Mouse (Mus musculus): Measurements from ENCODE around the gene March6. TPM values are rescaled to one million over a fixed set of nuclear protein-coding genes. Genes with fewer than 3 reads are reported as not detected.

March6 gene
- polyA plus RNA-seq, 1 experiment from 2014 or later = 42.4 TPM

DNA sequence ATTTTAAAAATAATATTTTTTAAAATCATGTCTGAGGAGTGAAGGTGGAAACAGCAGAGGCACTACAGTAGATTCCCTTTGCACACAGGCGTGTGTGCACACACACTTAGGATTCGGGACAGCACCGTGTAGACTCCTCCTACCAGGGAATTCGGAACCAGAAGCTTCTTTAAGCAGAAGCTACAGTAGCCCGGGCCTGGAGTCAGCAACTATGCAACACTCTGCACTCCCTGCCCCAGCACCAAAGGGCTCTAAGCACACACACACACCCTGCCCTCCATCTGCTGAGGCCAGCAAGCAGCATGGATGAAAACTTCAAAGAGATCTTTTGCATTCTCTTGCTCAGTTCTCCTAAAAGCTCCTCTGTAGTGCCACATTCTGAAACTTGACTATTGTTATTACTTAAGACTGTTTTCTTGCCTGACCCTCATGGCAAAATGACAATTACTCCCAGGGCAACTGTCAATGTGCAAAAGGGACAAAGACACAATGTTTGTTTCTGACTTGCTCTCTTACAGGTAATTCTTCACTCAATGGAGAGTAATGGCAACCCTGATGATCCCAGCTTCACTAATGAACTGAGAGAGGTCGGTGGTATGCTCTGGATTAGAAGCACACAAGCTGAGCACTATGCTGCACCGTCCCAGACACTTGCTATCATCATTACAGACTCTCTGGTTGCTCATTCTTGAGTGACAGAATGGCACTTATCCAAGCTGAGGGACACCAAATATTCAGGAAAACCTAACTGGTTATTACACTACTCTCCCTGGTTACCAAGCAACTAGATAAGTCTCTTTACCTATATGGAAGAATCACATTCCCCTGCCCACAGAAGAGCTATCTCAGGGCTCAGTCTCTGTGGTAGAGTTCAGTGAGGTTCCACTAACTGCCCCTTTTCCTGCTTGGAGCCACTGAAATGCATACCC lies 20.1 kb downstream of the March6 start:
- Histone ChIP-seq H3K4me1 (ENCODE audit: control insufficient read depth, insufficient read depth, low read length) (no peaks in the 10 kb centered on the region), H3K36me3 (ENCODE audit: control insufficient read depth, insufficient read depth, low read length) (no peaks in the 10 kb centered on the region), H3K4me2 (replicated peaks; ENCODE audit: low read depth, low read length) (no peak overlapping the region), H3K27me3 (ENCODE audit: control insufficient read depth, insufficient read depth, low read length) (no peaks in the 10 kb centered on the region), H3K9ac (ENCODE audit: low read depth, low read length) (no peak overlapping the region), H3K4me3 (ENCODE audit: low read length) (no peak overlapping the region), H3K27ac (ENCODE audit: low read depth, low read length) (no peak overlapping the region), H3K9me3 (ENCODE audit: control insufficient read depth, low read length) (no peaks in the 10 kb centered on the region)
- no peak for ATAC-seq (ENCODE audit: low FRiP score, low TSS enrichment)
- WGBS = 71% methylated on average over 7 of the region's 7 CpGs

DNA sequence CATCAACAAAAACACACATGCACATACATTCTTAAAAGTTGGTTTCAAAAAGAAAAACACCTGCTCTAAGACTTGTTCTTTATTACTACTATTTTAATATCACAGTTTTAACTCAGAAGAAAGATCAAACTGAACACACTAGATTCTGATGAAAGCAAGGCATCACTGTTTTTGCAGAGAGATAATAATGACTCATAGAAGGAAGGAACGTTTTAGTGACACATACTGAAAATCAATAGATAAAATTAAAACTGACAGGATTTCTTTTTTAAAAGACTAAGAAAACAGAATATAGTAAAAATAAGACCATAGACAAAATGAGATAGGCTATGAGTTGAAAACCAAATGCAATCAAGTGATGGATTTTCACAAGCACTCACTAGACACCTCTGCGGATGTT lies 25.8 kb downstream of the March6 start:
- H3K4me2 ChIP-seq (replicated peaks; ENCODE audit: low read depth, low read length) = no peak overlapping the region
- no peaks in the 10 kb centered on the region for H3K4me1 ChIP-seq (ENCODE audit: control insufficient read depth, insufficient read depth, low read length)
- peaks cover 15% of the 10 kb centered on the region for H3K36me3 ChIP-seq (ENCODE audit: control insufficient read depth, insufficient read depth, low read length)
- ATAC-seq (ENCODE audit: low FRiP score, low TSS enrichment) = no peak
- H3K27ac ChIP-seq (ENCODE audit: low read depth, low read length) = no peak overlapping the region
- H3K9ac ChIP-seq (ENCODE audit: low read depth, low read length) = no peak overlapping the region
- no peaks in the 10 kb centered on the region for H3K27me3 ChIP-seq (ENCODE audit: control insufficient read depth, insufficient read depth, low read length)
- H3K4me3 ChIP-seq (ENCODE audit: low read length) = no peak overlapping the region
- H3K9me3 ChIP-seq (ENCODE audit: control insufficient read depth, low read length) = no peaks in the 10 kb centered on the region
- WGBS = 87% methylated on average over 2 of the region's 2 CpGs

DNA sequence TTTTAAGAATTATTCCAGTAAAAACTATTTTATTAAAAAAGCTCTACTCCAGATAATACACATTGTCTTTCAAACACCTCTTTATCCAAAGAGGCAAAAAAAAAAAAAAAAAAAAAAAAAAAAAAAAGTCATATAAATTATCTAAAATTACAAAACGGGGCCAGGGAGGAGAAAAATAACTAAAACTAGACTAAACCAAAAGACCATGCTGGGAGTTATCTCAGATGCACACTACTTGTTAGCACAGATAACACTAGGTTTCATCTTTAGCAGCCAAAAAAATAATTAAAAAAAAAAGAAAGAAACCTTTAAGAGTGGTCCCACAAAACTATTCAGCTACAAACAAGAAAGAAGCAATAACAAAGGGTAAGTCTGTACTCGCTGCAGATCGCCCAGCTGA lies 27.4 kb downstream of the March6 start:
- H3K9ac ChIP-seq (ENCODE audit: low read depth, low read length) = no peak overlapping the region
- H3K27ac ChIP-seq (ENCODE audit: low read depth, low read length) = no peak overlapping the region
- ATAC-seq (ENCODE audit: low FRiP score, low TSS enrichment) = no peak
- H3K36me3 ChIP-seq (ENCODE audit: control insufficient read depth, insufficient read depth, low read length) = peaks cover 23% of the 10 kb centered on the region
- H3K4me1 ChIP-seq (ENCODE audit: control insufficient read depth, insufficient read depth, low read length) = no peaks in the 10 kb centered on the region
- no peaks in the 10 kb centered on the region for H3K27me3 ChIP-seq (ENCODE audit: control insufficient read depth, insufficient read depth, low read length)
- WGBS = 79% methylated on average over 3 of the region's 3 CpGs
- no peaks in the 10 kb centered on the region for H3K9me3 ChIP-seq (ENCODE audit: control insufficient read depth, low read length)
- no peak overlapping the region for H3K4me2 ChIP-seq (replicated peaks; ENCODE audit: low read depth, low read length)
- H3K4me3 ChIP-seq (ENCODE audit: low read length) = no peak overlapping the region

DNA sequence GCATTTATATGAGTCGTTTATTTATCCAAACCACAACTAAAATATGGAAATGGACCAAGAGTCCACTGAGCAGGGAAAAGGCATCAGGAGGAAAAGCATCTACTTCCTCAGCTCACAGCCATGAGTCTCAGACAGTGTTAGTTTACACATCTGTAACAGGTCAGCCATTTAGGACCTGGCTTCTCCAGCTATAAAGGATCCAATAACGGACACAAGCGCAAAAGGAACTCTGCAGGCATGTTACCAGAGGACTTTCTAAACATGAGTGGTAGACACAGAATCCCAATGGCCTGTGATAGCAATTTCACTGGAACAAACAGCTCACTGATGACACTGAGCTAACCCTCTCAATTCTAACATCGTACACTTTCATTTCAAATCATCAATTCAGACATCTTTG lies 27.9 kb downstream of the March6 start:
- 75% methylated on average over 4 of the region's 4 CpGs for WGBS
- Histone ChIP-seq H3K9ac (ENCODE audit: low read depth, low read length) (no peak overlapping the region), H3K4me1 (ENCODE audit: control insufficient read depth, insufficient read depth, low read length) (no peaks in the 10 kb centered on the region), H3K36me3 (ENCODE audit: control insufficient read depth, insufficient read depth, low read length) (peaks cover 27% of the 10 kb centered on the region), H3K27me3 (ENCODE audit: control insufficient read depth, insufficient read depth, low read length) (no peaks in the 10 kb centered on the region), H3K4me3 (ENCODE audit: low read length) (no peak overlapping the region), H3K4me2 (replicated peaks; ENCODE audit: low read depth, low read length) (no peak overlapping the region), H3K9me3 (ENCODE audit: control insufficient read depth, low read length) (no peaks in the 10 kb centered on the region), H3K27ac (ENCODE audit: low read depth, low read length) (no peak overlapping the region)
- no peak for ATAC-seq (ENCODE audit: low FRiP score, low TSS enrichment)

DNA sequence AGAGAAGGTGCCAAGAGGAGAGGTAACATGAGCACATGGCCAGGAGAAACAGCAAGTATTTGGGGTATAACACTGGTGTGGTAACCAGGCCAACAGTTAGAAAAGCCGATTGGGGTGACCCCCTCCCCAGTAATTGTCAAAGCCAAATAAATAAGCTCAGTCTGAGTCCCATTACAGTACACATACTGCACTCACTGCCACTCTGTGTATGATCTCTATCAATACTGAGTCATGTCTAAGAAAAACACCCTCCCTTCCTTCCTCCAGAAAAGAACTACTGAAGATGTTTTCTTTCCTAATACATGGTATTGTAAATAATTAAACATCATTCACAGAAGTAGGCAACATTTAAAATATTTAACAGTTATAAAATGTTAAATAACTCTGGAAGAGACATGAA lies 28.5 kb downstream of the March6 start:
- Histone ChIP-seq H3K36me3 (ENCODE audit: control insufficient read depth, insufficient read depth, low read length) (peaks cover 34% of the 10 kb centered on the region), H3K9ac (ENCODE audit: low read depth, low read length) (no peak overlapping the region), H3K4me2 (replicated peaks; ENCODE audit: low read depth, low read length) (no peak overlapping the region), H3K27ac (ENCODE audit: low read depth, low read length) (no peak overlapping the region), H3K4me1 (ENCODE audit: control insufficient read depth, insufficient read depth, low read length) (no peaks in the 10 kb centered on the region), H3K9me3 (ENCODE audit: control insufficient read depth, low read length) (no peaks in the 10 kb centered on the region), H3K4me3 (ENCODE audit: low read length) (no peak overlapping the region), H3K27me3 (ENCODE audit: control insufficient read depth, insufficient read depth, low read length) (no peaks in the 10 kb centered on the region)
- ATAC-seq (ENCODE audit: low FRiP score, low TSS enrichment) = no peak
- WGBS = 80% methylated on average over 1 of the region's 1 CpGs

DNA sequence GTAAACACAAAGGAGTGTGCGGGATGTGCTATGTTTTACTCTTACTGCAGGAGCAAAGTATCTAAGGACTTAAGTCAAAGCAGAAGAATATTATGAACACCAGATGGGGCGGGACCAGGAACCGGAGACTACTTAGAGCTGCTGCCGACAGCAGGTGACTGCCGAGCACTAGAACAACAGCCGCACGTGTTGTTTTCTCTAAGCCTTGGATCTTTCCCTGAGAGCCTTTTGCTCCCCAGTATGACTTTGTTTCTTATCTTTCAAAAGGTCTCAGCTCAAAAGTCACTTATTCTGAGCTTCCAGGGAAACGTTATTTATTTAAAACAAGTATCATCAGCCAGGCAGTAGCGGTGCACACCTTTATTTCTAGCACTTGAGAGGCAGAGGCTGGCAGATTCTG lies 36.0 kb downstream of the March6 start:
- Histone ChIP-seq H3K36me3 (ENCODE audit: control insufficient read depth, insufficient read depth, low read length) (peaks cover 69% of the 10 kb centered on the region), H3K4me2 (replicated peaks; ENCODE audit: low read depth, low read length) (no peak overlapping the region), H3K27ac (ENCODE audit: low read depth, low read length) (no peak overlapping the region), H3K27me3 (ENCODE audit: control insufficient read depth, insufficient read depth, low read length) (no peaks in the 10 kb centered on the region), H3K4me3 (ENCODE audit: low read length) (no peak overlapping the region), H3K9ac (ENCODE audit: low read depth, low read length) (no peak overlapping the region), H3K9me3 (ENCODE audit: control insufficient read depth, low read length) (no peaks in the 10 kb centered on the region), H3K4me1 (ENCODE audit: control insufficient read depth, insufficient read depth, low read length) (no peaks in the 10 kb centered on the region)
- no peak for ATAC-seq (ENCODE audit: low FRiP score, low TSS enrichment)
- WGBS = 90% methylated on average over 9 of the region's 9 CpGs

DNA sequence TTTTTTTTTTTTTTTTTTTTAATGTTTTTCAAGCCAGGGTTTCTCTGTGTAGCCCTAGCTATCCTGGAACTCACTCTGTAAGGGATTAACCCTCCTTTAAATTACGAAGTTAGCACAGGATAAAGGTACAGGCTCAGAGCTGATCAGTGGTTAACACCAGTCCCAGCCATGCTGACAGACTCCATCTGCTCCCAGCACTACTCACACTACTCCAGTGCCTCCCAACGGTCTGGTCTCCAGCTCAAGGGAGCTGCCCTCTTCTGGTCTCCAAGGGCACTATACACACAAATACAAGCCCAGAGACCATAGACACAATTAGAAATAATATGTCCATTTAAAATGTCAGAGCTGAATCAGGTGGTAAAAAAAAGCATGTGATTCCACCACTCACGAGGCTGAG lies 36.5 kb downstream of the March6 start:
- Histone ChIP-seq H3K4me3 (ENCODE audit: low read length) (no peak overlapping the region), H3K4me2 (replicated peaks; ENCODE audit: low read depth, low read length) (no peak overlapping the region), H3K4me1 (ENCODE audit: control insufficient read depth, insufficient read depth, low read length) (no peaks in the 10 kb centered on the region), H3K36me3 (ENCODE audit: control insufficient read depth, insufficient read depth, low read length) (peaks cover 70% of the 10 kb centered on the region), H3K27ac (ENCODE audit: low read depth, low read length) (no peak overlapping the region), H3K9ac (ENCODE audit: low read depth, low read length) (no peak overlapping the region), H3K27me3 (ENCODE audit: control insufficient read depth, insufficient read depth, low read length) (no peaks in the 10 kb centered on the region), H3K9me3 (ENCODE audit: control insufficient read depth, low read length) (no peaks in the 10 kb centered on the region)
- no peak for ATAC-seq (ENCODE audit: low FRiP score, low TSS enrichment)
- 80% methylated on average over 3 of the region's 3 CpGs for WGBS

DNA sequence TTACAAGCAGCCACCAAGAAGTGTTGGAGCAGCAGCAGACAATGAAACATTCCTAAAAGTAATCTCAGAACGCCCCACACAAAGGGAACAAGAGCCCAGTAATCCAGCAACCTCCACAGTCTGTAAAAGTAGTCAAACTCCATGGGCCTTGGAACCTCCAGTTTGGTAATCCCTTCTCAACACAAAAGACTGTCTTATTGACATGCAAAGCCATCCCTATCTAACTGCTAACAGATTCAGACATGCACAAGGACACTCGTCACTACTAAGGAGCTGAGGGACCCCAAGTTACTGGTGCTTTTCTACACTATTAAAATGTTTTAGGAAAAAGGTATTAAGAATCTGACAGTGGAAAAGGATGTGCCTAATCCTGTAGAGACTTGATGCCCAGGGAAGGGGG lies 43.4 kb downstream of the March6 start:
- H3K27ac ChIP-seq (ENCODE audit: low read depth, low read length) = no peak overlapping the region
- ATAC-seq (ENCODE audit: low FRiP score, low TSS enrichment) = no peak
- no peaks in the 10 kb centered on the region for H3K4me1 ChIP-seq (ENCODE audit: control insufficient read depth, insufficient read depth, low read length)
- H3K36me3 ChIP-seq (ENCODE audit: control insufficient read depth, insufficient read depth, low read length) = peaks cover 58% of the 10 kb centered on the region
- H3K27me3 ChIP-seq (ENCODE audit: control insufficient read depth, insufficient read depth, low read length) = no peaks in the 10 kb centered on the region
- no peak overlapping the region for H3K9ac ChIP-seq (ENCODE audit: low read depth, low read length)
- no peak overlapping the region for H3K4me3 ChIP-seq (ENCODE audit: low read length)
- WGBS = 97% methylated on average over 2 of the region's 2 CpGs
- H3K9me3 ChIP-seq (ENCODE audit: control insufficient read depth, low read length) = no peaks in the 10 kb centered on the region
- H3K4me2 ChIP-seq (replicated peaks; ENCODE audit: low read depth, low read length) = no peak overlapping the region

DNA sequence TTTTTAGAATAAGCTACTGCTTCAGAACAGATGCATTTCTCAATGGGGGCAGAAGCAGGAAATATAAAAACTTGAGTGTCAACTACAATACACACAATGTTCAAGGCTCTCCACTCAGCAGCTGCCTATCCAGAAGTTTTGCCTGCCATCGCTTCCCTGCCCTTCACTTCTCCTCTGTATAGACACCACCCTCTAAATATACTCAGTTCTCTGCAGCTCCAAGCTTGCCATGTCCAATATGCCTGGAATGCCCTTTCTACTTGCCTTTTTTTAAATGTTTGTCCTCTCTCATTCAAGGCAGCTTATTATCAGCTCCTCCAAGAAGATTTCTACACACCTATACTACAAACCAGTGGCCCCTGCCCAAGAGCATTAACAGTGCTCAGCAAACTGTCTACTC lies 54.2 kb downstream of the March6 start:
- no peak for ATAC-seq (ENCODE audit: low FRiP score, low TSS enrichment)
- peaks cover 61% of the 10 kb centered on the region for H3K36me3 ChIP-seq (ENCODE audit: control insufficient read depth, insufficient read depth, low read length)
- no peaks in the 10 kb centered on the region for H3K4me1 ChIP-seq (ENCODE audit: control insufficient read depth, insufficient read depth, low read length)
- no peaks in the 10 kb centered on the region for H3K9me3 ChIP-seq (ENCODE audit: control insufficient read depth, low read length)
- no peak overlapping the region for H3K4me2 ChIP-seq (replicated peaks; ENCODE audit: low read depth, low read length)
- no peaks in the 10 kb centered on the region for H3K27me3 ChIP-seq (ENCODE audit: control insufficient read depth, insufficient read depth, low read length)
- no peak overlapping the region for H3K27ac ChIP-seq (ENCODE audit: low read depth, low read length)
- H3K9ac ChIP-seq (ENCODE audit: low read depth, low read length) = no peak overlapping the region
- WGBS = 95% methylated on average over 1 of the region's 1 CpGs
- no peak overlapping the region for H3K4me3 ChIP-seq (ENCODE audit: low read length)
